Mouse (Mus musculus) induced T-regulatory cell, adult 2 months (primary cell): ENCODE results near the gene Spag6.

ENCODE experiments used
- DNase-seq: peaks from one replicate; pipeline ENCODE4 v3.0.0-alpha.2; 2012; ENCODE audit warnings: low read depth

Gene Spag6

DNA sequence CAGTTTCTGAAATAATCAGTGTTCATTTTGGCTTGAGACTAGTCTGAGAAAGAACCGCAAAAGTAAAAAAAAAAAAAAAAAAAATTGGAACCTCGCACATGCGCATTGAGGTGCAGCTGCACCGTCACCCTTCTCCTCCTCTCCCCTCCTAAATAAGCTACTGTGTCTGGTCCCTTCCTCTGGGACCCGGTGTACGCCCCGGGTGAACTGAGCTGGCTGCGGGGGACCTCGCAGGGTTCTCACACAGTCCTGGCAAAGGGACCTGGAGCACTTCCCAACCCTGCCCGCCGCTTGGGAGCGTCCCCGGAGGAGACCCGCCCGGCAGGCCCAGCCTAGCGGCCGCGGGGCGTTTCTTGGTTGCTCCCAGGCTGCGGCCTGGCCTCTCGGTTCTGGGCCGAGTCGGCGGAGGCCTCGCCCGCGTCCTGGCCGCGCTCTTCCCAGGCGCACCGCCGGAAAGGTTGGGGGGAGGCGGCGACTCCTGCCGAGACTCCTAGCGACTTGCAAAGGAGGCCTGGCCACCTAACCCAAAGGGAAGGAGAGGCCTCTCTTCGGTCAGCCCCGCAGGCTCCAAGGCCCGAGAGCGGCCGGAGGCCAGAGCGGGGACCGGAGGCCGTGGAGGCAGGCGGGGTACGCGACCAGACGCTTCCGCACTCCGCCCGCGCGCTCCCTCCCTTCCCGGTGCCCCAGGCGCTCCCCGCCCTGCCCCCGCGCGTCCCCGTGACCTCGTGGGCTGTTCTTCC is at the start of gene Spag6:
Gene Spag6, plus strand, starts transcription at position 162 of the 740 bp plus-strand sequence.
- DNase-seq, result peak; percentile 84

DNA sequence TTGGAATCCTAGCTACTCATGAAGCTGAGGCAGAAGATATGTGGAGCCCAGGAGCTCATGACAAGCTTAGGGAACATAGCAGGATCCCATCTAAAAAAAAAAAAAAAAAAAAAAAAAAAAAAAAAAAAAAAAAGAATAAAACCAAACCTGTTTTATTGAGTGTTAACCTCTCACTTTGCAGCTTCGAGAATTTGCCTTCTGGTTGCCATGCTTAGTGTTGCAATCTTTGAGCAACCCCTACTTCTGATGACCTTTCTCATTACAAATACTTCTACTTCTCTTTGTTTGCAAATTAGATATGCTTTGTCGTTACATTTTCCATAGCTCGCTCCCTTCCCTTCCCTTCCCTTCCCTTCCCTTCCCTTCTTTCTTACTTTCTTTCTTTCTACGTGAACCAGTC is 45.3 kb upstream of the Spag6 start:
- no peak for DNase-seq

DNA sequence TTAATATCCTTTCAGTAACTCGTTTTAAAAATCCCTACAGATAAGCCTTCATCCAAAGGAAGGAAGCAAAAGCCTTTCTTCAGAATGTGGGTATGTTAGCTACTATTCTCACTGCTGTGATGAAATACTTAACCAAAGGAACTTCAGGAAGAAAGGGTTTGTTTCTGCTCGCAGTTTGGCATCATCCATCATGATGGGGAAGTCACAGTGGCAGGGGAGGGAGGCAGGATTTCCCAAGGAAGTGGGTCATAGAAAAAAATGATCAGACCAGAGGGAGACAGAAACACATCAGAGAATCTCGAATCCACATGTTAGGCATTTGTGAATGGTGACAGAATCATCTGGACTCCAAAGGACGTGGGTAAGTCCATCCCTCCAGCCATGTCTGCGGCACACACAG is 39.0 kb upstream of the Spag6 start:
- DNase-seq, result no peak

- DNase-seq, result peak; percentile 90
These were observed 29.8 kb upstream of the Spag6 start for GRCm38 (mm10) chr2:18664003-18664402.

GRCm38 (mm10) chr2:18671041-18671440 is 22.8 kb upstream of the Spag6 start:
- DNase-seq, result no peak

- peak; percentile 94 for DNase-seq
These were observed 21.6 kb upstream of the Spag6 start, which contains the start of gene Commd3 for GRCm38 (mm10) chr2:18672133-18672765. Gene Commd3, plus strand, starts transcription at chr2:18672384.

GRCm38 (mm10) chr2:18672766-18673164 is 21.1 kb upstream of the Spag6 start:
- DNase-seq, result peak; percentile 68

DNA sequence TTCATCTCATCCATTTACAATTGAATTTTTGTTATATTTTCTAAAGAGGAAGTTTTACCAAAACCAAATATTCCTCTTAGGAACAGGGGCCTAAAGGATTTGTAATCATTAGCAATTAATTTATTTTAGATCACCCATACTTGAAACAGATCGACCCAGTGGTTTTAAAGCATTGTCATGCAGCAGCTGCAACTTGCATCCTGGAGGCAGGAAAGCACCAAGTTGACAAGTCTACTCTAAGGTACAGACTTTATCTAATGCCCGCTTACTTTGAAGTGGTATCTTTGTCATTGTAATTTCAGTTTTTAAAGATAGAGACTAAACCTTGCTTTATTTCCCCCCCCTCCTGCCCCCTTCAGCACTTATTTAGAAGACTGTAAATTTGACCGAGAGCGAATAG is 20.1 kb upstream of the Spag6 start:
- peak; percentile 38 for DNase-seq

DNA sequence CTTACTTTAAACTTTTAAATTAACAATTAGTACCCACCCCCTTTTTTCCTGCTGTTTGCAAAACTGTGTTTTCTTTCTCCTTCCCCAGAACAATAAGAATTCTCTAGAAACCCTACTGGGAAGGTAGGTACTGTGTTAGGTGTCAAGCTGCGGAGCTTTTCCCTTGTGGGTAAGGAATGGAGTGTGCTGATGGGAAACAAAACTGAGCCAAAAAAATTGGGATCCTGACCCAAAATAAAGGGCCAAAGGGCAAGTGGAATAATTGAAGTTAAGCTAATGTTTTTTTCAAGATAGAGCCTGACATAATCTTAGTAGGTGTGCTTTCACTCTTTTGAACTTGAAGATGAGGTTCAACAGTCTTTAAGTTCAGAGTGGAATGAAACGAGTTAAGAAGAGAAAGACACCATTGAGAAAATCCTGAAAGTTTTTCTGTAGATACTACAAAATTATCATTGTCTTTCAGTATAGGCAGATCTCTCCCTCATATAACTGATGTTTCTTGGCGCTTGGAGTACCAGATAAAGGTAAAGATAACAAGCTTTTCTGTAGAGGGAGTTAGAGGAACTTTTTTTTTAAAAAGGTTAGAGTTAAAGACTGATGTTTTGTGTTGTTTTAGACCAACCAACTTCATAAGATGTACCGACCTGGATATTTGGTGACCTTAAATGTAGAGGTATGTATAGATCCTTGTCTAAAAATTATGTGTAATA is 19.5 kb upstream of the Spag6 start:
- peak; percentile 32 for DNase-seq

DNA sequence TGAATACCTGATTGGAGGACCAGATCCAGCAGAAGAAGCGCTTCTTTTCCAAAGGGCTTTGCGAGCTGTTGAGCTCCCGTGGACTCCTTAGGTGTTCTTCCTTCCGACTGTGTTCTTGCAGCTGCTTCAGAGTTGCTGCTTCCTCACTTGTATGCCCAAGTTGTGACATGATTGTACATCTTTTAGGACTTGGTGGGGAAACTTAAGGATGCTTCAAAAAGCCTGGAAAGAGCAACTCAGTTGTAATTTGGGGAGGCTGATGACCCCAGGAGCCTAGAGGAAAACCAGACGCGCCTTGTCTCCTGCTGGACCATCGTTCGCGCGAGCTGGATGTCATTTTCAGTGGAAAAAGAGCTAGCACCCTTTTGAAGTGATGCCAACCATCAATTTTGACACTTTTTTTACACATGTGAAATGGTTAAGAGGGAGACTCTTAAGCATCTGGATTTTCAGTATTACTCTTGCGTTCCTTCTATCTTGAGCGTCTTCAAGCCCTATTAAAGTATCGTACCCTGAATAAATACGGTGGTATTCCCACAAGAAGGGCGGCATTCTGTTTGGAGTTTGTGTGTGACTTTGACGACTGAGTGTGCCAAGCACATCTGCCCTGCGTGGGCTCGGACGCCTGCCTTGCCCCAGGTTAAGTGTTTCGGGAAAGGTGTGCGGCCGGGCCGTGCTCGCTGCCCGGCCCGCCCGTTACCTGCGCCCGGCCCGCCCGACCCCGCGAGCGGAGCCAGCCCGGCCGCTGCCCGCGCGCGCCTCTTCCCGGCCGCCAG is 18.0 kb upstream of the Spag6 start:
- peak; percentile 35 for DNase-seq

DNA sequence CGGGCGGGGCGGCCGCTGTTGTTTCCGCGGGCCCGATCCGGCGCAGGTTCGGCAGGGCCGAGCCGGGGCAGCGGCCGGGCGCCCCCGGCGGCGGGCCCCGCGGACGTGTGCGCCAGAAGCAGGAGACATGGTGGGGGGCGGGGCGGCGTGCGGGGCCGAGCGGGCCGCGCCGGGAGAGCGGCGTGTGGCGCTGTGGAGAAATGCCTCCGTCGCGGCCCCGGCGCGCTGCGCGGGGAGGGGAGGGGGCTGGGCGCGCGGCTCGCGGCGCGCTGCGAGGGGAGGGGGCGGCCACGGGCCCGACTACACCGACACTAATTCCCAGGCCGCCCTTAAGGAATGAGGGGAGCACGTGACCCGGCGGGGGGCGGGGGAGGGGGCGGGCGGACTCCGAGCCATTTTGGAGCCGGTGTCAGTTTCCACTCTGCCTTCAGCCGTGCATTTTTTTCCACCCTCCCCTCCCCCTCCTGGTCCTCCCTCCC is 17.3 kb upstream of the Spag6 start:
- peak; percentile 79 for DNase-seq

DNA sequence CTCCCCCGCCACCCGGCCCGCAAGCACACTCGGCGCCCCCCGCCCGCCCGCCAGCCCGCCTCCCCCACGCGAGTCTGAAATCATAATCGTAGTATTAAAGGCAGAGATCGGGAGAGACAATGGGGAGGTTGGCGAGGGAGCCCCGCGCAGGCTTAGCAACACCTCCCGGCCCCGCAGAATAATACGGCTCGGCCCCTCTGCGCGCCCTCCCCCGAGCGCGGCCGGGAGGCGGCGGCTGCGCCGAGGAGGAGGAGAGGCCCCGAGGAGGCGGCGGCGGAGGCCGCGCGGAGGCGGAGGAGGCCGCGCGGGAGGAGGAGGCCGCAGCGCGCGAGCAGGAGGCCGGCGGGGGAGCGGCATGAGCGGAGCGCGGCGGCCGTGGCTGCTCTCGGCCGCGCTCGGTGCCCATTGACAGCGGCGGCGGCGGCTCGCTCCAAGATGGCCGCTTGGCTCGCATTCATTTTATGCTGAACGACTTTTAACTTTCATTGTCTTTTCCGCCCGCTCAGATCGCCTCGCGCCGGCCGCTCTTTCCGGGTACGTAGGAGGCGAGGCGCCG is 16.8 kb upstream of the Spag6 start, which contains the start of gene Bmi1:
Gene Bmi1, plus strand, starts transcription at position 83 of the 556 bp plus-strand sequence.
- DNase-seq, result peak; percentile 74

DNA sequence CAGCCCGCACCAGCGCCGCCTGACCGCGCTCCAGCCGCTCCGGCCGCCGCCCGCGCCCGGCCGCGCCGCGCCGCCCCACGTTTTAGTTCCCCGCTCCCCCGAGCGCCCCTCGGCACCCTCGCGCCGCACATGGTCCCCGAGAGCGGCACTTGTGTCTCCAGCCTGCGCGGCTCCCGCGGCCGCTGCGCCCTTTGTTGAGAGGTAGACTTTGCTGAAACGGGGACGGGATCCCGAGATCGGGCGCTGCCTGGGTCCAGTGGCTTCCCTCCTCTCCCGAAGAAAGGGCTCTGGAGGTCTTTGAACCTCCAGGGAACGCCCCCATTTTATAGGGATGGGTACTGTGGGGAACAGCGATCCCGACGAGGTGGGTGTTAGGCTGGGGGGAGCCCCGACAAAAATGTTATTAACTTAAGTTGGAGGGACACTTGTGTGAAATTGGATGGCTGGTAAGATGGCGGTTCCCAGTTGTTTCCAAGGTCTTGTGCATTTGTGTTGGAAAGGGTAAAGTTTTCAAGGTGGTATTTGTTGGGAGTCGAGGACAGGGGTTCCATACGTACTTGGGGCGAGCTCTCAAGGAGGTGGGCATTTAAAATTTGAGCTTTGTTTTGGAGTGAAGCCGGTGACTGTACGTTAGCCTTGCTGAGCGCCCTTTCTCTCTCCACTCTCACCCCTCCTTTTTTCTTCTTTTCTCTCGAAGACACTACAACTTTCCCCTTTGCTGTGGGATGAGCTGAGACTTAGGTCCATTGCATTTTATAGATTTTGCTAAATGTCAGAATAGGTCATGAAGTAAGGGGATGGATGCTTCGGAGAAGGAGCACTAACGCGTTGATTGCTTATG is 16.0 kb upstream of the Spag6 start:
- DNase-seq, result peak; percentile 66

DNA sequence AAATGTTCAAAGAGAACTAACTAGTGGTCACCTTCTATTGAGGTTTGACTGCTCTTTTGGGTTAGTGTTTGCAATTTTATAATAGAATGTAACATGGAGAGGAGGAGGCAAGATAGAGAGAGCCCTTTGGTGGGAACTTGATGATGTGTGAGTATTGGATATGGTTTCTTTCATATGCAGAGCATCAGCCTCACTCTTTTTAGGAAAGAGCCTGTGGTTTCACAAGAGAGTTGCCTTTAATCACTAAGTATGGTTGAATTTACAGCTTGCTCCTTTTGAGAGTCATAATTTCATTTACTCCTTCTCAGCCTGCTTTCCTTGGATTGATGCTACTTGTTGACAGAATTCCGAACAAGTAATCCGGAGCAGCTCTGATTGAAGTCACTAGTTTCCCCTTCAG is 14.1 kb upstream of the Spag6 start:
- DNase-seq, result no peak

GRCm38 (mm10) chr2:18680501-18680900 is 13.3 kb upstream of the Spag6 start:
- DNase-seq, result no peak

- DNase-seq, result peak; percentile 82
These were observed 12.9 kb upstream of the Spag6 start for GRCm38 (mm10) chr2:18680961-18681360.

GRCm38 (mm10) chr2:18684062-18684461 is 9.8 kb upstream of the Spag6 start:
- DNase-seq, result no peak

DNA sequence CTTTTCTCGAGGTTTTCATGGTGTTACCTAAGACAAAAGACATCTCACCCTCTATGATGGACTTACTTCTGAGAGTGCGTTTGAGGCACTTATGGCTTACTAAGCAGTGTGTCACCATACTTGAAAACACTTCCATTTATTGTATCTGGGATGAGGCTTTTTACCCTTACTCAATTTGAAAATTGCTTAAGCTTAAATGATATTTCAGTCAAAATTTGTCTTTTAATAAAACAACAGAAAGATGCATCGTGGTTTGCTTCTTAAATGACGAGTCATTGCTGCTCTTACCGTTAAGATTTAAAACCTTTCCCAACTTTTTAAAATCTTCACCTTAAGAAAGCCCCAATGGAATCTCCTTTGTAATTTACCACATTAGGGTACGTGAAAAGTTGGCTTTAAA is 7.4 kb upstream of the Spag6 start:
- DNase-seq, result peak; percentile 7

- DNase-seq, result peak; percentile 27
These were observed 6.9 kb upstream of the Spag6 start for GRCm38 (mm10) chr2:18686826-18687519.

- DNase-seq, result peak; percentile 57
These were observed 6.1 kb upstream of the Spag6 start for GRCm38 (mm10) chr2:18687671-18688170.
